Mouse (Mus musculus) heart, postnatal 36 days (tissue): ENCODE data around the gene Sirpa. TPM values are rescaled to one million over a fixed set of nuclear protein-coding genes. Genes with fewer than 3 reads are reported as not detected.

ENCODE experiments used
- DNase-seq, 2 experiments: peaks; one replicate each; pipeline ENCODE4 v3.0.0; 2021 to 2022
- intact Hi-C: fragments of 180-260 bp; cut with DNase I; formaldehyde crosslinking; loops from one replicate; pipeline ENCODE4 v1.15.1; 2025
- total RNA-seq, 2 experiments: library from RNA; stranded (reverse); gene quantifications; 2 replicates each; pipeline ENCODE4 v1.2.3; 2021

Sirpa gene
- total RNA-seq, 2 experiments from 2014 or later, result 27.0 to 32.2 TPM

DNA sequence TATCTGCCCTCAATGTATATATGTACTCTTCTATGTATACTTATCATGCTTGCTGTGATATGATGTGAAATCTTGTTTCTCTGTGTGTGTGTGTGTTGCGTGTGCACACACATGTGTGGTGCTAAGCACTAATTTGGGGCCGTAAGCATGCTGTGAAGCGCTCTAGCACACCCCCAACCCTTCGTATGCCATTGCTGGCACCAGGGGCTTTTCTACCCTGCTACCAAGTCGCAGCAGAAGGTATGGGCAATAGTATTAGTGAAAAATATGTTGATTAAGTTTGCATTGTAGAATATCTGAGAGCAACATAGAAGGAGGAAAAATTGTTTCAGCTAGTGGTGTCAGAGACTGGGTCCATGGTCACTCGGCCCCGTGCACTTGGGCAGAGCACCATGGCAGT is 10.2 kb downstream of the Sirpa start:
- intact Hi-C loops, result no loop called here
- DNase-seq, result no peak

- DNase-seq, result no peak
- intact Hi-C loops, result no loop called here
Observed at GRCm38 (mm10) chr2:129603536-129603935, 10.9 kb downstream of the Sirpa start.

- peak in 1 of 2 experiments; percentile 32 for DNase-seq
Observed at GRCm38 (mm10) chr2:129604032-129604431, 11.4 kb downstream of the Sirpa start.

DNA sequence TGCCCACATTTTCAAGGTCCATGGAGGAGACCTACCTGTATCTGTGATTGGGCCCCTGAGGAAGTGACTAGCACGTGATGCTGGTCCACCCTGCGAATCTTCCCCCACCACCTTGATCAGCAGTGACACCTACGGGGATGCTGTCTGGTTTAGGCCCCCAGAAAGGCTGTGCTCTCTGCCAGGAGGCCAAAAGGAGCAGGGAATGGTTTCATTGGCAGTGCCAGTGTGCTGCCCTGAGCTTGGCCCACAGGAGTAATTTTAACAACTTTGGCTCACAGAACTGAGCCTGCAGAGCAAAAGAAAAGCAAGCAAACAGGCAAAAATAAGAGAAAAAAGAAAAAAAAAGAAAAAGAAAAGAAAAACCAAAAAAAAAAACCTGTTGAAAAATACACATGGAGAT is 13.2 kb downstream of the Sirpa start:
- DNase-seq, result no peak
- intact Hi-C loops, result no loop called here

More at GRCm38 (mm10) chr2:129604032-129604431, 11.4 kb downstream of the Sirpa start:
- intact Hi-C loops, result no loop called here

DNA sequence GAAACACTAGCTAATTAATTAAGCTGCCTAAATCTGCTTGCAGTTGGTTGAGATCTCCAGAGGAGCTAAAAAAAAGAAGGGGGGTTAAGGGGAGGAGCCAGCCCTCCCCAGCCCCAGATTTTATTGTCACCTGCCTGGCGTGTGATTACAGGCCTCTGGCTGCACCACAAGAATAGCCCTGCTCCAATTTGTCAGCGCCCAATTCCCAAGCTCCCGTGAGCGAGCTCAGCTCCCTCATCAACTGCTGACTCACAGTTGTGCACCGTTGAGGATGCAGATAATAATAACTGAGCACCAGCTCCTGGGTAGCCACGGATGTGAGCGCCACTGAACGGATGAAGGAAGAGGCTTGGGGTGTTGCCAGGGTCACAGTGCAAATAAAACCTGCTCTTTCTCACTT is 13.6 kb downstream of the Sirpa start:
- peak in 1 of 2 experiments; percentile 43 for DNase-seq
- intact Hi-C loops, result no loop called here

DNA sequence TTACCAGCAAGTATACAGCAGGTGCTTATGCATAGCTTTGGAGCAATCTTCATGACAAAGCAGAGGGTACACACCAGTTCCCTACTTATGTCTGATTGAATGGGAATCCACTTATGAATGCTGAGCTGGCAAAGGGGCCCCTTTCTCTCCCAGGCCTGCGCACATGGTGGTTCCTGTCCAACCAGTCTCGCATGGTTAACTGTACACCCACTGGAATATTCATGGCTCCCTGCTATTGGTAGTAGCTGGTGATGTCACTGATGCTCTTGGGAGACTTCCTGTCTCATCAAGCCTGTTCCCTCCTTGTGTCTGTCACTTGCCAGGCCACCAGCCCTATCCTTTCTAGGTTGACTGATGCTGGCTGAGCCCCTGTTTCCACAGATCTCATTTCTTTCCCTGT is 14.3 kb downstream of the Sirpa start:
- intact Hi-C loops, result no loop called here
- DNase-seq, result no peak

DNA sequence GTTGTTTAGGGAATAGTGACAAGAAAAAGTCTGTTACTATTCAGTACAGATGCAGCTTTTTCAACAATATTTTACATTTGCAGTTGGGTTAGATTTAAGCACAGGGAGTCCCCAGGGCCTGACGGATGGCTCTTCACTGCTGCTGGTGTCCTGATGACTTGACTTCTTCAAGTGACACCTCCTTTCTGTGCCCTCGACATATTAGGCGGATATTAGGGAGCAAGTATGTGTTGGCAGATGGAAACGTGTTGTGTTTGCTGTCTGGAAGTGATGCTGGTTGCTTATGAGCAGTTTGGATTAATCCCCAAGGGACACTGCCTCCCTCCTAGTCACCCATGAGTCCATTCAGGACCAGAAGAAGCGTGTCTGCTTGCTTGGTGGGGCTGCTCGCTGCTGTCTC is 21.3 kb downstream of the Sirpa start:
- DNase-seq, result no peak
- intact Hi-C loops, result no loop called here

GRCm38 (mm10) chr2:129614482-129615185 is 22.0 kb downstream of the Sirpa start:
- intact Hi-C loops, result no loop called here
- no peak for DNase-seq

- intact Hi-C loops, result no loop called here
- DNase-seq, result peak in 1 of 2 experiments; percentile 0
Observed at GRCm38 (mm10) chr2:129620148-129620547, 27.5 kb downstream of the Sirpa start.

GRCm38 (mm10) chr2:129620881-129621280 is 28.2 kb downstream of the Sirpa start:
- intact Hi-C loops, result no loop called here
- DNase-seq, result peak in 1 of 2 experiments; percentile 0

DNA sequence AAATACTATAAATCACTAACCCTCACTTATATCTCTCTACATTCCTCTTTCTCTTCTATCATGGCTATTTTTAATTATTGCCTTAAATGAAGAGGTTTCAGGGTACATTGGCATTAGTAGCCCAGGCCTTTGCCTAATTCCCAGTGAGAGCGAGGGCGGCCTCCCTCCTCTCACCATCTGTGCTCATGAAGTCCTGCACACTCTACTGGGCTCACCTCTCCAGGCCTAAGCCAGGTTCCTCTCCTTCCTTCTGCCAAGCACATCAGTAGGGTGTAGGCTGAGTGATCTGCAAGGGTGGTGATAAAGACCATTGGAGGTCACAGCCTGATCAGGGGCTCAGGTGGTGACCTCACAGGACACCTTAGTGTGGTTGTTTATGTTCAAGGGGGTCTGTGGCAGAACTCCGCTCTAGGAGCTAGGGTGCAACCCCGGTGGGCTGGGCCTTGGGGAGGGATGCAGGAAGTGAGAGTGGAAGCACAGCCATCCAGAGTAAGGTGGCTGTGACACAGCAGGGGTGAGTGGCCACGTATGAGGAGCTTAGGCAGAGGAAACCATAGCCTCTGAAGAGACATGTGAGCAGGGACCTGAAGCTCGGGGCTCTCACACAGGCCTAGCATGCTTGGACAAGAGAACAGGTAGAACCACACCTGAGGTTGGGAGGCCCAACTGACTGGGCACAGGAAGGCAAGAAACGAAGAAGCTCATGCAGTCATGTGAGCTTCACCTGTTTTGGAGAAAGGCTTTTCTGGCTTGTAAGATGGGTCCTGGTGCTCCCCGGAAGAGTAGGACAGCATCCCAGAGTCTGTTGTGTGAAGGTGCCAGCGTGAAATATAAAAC is 29.2 kb downstream of the Sirpa start:
- peak in 1 of 2 experiments; percentile 1 for DNase-seq
- intact Hi-C loops, result no loop called here

DNA sequence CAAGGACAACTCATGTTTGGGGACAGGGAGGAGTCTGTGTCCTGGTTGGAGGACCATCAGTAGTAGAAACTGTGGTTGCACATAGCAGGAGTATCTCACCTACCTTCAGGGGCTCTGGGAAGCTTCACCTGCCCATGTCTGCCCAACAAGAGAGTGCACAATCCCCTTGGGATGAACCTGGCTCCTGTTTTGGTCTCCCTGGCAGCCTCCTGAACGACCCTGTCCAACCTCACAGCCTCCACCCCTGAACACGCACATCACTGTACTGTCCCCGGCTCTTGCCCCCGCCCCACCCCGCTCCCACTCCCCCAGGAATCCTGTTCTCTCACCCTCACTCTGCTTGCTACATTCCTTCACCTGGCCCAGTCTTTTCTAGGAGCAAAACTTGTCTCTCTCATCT is 30.3 kb downstream of the Sirpa start:
- DNase-seq, result no peak
- intact Hi-C loops, result no loop called here

DNA sequence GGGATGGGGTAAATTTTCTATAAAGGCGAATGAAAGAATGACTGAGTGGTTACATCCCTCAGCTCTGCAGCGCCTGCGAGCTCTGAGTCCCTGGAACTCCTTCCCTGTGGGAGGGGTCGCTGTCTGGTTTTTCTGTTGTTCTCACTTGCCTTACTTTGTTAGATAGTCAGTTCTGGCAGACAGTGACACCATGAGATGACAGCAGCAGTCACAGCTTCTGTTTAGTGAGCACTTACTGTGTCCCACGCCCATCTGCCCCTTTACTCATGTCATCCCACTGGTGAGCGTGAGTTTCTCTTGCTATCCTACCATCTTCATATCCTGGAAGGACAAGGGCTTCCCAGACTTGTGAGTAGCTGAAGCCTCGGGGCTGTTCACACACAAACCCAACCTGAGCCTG is 31.1 kb downstream of the Sirpa start:
- DNase-seq, result no peak
- intact Hi-C loops, result no loop called here

DNA sequence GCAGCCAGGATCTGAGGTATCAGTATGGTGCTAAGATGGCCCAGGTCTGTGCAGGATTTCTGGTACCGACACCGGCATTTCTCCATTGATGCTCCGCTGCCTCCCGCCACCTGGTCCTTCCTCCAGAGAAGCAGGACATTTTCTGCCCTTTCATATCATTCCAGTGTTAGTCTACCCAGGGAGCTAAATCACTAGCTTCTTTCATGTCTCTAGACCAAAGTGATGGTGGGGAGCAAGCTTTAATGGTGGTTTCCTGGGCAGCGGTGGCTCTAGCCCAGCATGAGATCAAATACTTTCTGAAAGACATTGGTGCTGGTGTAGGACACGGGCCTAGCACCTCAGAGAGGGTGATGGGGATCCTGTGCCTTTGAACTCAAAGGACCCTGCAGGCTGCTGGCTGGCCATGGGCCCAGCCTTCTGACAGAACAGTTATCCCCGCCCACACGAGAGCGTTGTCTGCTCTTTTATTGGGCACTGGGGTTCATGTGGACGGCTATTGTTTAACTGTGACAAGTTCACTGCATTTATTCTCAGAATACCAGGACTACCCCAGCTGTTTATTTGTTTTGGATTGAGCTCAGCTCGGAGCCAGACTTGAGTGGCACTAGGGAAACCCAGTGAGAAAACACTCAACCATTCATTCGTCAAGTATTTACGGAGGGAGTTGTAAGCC is 31.7 kb downstream of the Sirpa start:
- DNase-seq, result no peak
- intact Hi-C loops, result no loop called here

DNA sequence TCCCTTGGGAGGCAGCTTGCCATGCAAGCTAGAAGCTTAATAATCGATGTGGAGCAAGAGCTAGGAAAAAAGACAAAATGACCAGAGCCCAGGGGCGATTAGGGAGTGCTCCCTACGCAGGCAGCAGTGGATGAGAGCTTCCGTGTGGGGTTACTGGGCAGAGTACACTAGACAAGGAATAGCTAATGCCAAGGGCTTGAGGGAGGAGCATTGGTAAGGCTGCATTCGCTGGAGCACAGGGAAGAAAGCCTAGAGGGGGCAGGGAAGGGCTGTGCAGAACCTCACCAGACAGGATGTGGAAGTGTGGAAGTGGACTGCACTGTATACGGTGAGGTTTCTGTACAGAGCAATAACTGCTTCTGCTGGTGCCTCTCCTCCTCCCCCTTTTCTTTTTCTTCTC is 32.3 kb downstream of the Sirpa start:
- no peak for DNase-seq

DNA sequence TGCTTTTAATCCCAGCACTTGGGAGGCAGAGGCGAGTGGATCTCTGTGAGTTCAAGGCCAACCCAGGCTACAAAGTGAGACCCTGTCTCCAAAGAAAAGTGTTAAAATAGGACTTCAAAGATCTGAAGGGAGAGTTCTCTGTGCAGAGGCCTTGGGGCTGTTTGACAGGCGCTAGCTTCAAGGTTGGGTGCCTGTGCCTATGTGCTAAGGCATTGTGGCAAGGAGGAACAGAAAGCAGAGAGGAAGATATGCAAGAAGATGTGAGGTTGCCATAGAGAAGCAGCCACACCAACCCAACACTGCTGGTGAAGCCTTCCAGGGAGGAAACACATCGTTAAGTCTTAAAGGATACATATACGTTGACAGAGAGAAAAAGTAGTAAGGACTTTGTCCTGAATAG is 33.2 kb downstream of the Sirpa start:
- DNase-seq, result no peak
- intact Hi-C loops, result no loop called here

More for the DNA sequence above, 32.3 kb downstream of the Sirpa start:
- intact Hi-C loops, result no loop called here

GRCm38 (mm10) chr2:129626621-129627061 is 34.0 kb downstream of the Sirpa start:
- intact Hi-C loops, result no loop called here
- no peak for DNase-seq

- DNase-seq, result no peak
- intact Hi-C loops, result no loop called here
Observed at GRCm38 (mm10) chr2:129627133-129627532, 34.5 kb downstream of the Sirpa start.

GRCm38 (mm10) chr2:129627811-129628210 is 35.2 kb downstream of the Sirpa start:
- DNase-seq, result no peak
- intact Hi-C loops, result no loop called here

GRCm38 (mm10) chr2:129628456-129629185 is 36.0 kb downstream of the Sirpa start:
- DNase-seq, result peak in 1 of 2 experiments; percentile 0

More at GRCm38 (mm10) chr2:129628456-129629185, 36.0 kb downstream of the Sirpa start:
- intact Hi-C loops, result no loop called here
